Mouse (Mus musculus): ENCODE data around the gene Faim.

The Faim gene

DNA sequence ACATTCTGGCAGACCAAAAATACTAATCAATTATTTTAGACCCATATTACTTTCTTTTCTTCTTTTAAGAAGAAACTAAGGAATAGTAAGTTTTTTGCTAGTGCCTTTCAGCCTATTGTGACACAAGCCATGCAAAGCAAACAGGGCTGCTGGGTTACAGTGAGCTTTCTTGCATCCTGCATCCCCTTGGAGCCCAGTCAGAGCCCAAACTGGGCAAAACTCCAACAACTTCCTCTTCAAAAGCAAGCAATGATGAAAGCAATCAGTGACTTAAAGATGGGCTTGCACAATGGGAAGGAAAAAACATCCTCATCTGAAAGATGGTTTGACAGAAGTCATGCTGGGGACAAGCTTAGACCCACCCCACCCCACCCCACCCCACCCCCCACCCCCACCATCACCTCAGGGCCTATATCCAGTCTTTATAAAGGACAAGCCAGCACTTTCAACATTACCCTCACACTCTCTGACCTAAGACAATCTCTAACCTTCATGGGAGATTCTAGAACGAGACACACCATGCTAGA lies 62.6 kb downstream of the Faim start:
- DNase-seq (ENCODE audit: low spot score) = no peak

DNA sequence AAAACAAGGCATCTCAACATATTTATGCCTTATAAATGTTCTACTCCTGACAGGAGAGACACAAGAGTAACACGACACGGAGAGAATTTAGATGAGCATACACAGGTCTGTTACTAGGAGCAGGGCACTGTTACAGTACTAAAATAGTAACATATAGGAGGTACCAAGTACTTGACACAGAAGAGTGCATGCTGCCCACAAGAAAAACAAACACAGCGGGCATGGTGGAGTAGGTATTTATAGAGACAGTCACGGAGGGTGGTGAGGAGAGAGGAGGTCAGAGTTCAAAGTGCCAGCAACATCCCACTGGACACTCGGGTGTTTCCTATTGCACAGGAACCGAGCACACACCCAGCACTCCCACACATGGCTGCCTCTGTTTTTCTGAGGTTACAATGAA lies 63.6 kb downstream of the Faim start:
- DNase-seq (ENCODE audit: low spot score) = no peak

Data from yolk sac, embryonic 10.5 days (tissue).